Mouse (Mus musculus): Measurements from ENCODE around the gene Efcab11. TPM values are rescaled to one million over a fixed set of nuclear protein-coding genes. Genes with fewer than 3 reads are reported as not detected.

Gene Efcab11
- polyA plus RNA-seq, 1 experiment from 2014 or later, result 18.6 TPM

- H3K4me3 ChIP-seq (ENCODE audit: low read depth, low read length), result no peak overlapping the region
- ATAC-seq (ENCODE audit: insufficient read depth, low FRiP score, low TSS enrichment) (no peak), DNase-seq (ENCODE audit: low spot score) (no peak)
- H3K9me3 ChIP-seq (ENCODE audit: control insufficient read depth, low read length), result no peaks in the 10 kb centered on the region
- H3K27me3 ChIP-seq (ENCODE audit: control insufficient read depth, insufficient read depth, low read length), result no peaks in the 10 kb centered on the region
- no peak overlapping the region for H3K27ac ChIP-seq (ENCODE audit: low read depth, low read length)
- no peaks in the 10 kb centered on the region for H3K36me3 ChIP-seq (ENCODE audit: control insufficient read depth, insufficient read depth, low read length)
- H3K4me1 ChIP-seq (ENCODE audit: control insufficient read depth, insufficient read depth, low read length), result peaks cover 6% of the 10 kb centered on the region; the same call in 1 of the 2 replicates
- 49% methylated on average over 9 of the region's 9 CpGs for WGBS
- no peak overlapping the region for H3K4me2 ChIP-seq (ENCODE audit: low read depth)
- no peak overlapping the region for H3K9ac ChIP-seq (ENCODE audit: low read length)
These were observed 168.9 kb downstream of the Efcab11 start for GRCm38 (mm10) chr12:99715129-99716037.

- Histone ChIP-seq H3K4me2 (ENCODE audit: low read depth) (no peak overlapping the region), H3K4me1 (ENCODE audit: control insufficient read depth, insufficient read depth, low read length) (peaks cover 6% of the 10 kb centered on the region; the same call in 1 of the 2 replicates), H3K4me3 (ENCODE audit: low read depth, low read length) (no peak overlapping the region), H3K27ac (ENCODE audit: low read depth, low read length) (no peak overlapping the region), H3K36me3 (ENCODE audit: control insufficient read depth, insufficient read depth, low read length) (no peaks in the 10 kb centered on the region), H3K9ac (ENCODE audit: low read length) (no peak overlapping the region), H3K9me3 (ENCODE audit: control insufficient read depth, low read length) (no peaks in the 10 kb centered on the region), H3K27me3 (ENCODE audit: control insufficient read depth, insufficient read depth, low read length) (no peaks in the 10 kb centered on the region)
- ATAC-seq (ENCODE audit: insufficient read depth, low FRiP score, low TSS enrichment) (no peak), DNase-seq (ENCODE audit: low spot score) (no peak)
- WGBS, result 44% methylated on average over 5 of the region's 5 CpGs
These were observed 172.0 kb downstream of the Efcab11 start for GRCm38 (mm10) chr12:99712214-99712613.

- 90% methylated on average over 8 of the region's 8 CpGs for WGBS
- Histone ChIP-seq H3K4me1 (ENCODE audit: control insufficient read depth, insufficient read depth, low read length) (no peaks in the 10 kb centered on the region), H3K4me2 (ENCODE audit: low read depth) (no peak overlapping the region), H3K9me3 (ENCODE audit: control insufficient read depth, low read length) (no peaks in the 10 kb centered on the region), H3K4me3 (ENCODE audit: low read depth, low read length) (no peak overlapping the region), H3K36me3 (ENCODE audit: control insufficient read depth, insufficient read depth, low read length) (no peaks in the 10 kb centered on the region), H3K27me3 (ENCODE audit: control insufficient read depth, insufficient read depth, low read length) (no peaks in the 10 kb centered on the region), H3K9ac (ENCODE audit: low read length) (no peak overlapping the region), H3K27ac (ENCODE audit: low read depth, low read length) (no peak overlapping the region)
- no peak for DNase-seq (ENCODE audit: low spot score)
- ATAC-seq (ENCODE audit: insufficient read depth, low FRiP score, low TSS enrichment), result no peak
These were observed 182.0 kb downstream of the Efcab11 start for GRCm38 (mm10) chr12:99702248-99702647.

- H3K27me3 ChIP-seq (ENCODE audit: control insufficient read depth, insufficient read depth, low read length), result no peaks in the 10 kb centered on the region
- H3K4me2 ChIP-seq (ENCODE audit: low read depth), result no peak overlapping the region
- ATAC-seq (ENCODE audit: insufficient read depth, low FRiP score, low TSS enrichment) (no peak), DNase-seq (ENCODE audit: low spot score) (no peak)
- no peaks in the 10 kb centered on the region for H3K4me1 ChIP-seq (ENCODE audit: control insufficient read depth, insufficient read depth, low read length)
- H3K27ac ChIP-seq (ENCODE audit: low read depth, low read length), result no peak overlapping the region
- H3K4me3 ChIP-seq (ENCODE audit: low read depth, low read length), result no peak overlapping the region
- H3K9ac ChIP-seq (ENCODE audit: low read length), result no peak overlapping the region
- H3K36me3 ChIP-seq (ENCODE audit: control insufficient read depth, insufficient read depth, low read length), result no peaks in the 10 kb centered on the region
- 78% methylated on average over 7 of the region's 7 CpGs for WGBS
- H3K9me3 ChIP-seq (ENCODE audit: control insufficient read depth, low read length), result no peaks in the 10 kb centered on the region
These were observed 183.9 kb downstream of the Efcab11 start for GRCm38 (mm10) chr12:99700380-99700779.

- no peaks in the 10 kb centered on the region for H3K36me3 ChIP-seq (ENCODE audit: control insufficient read depth, insufficient read depth, low read length)
- no peaks in the 10 kb centered on the region for H3K4me1 ChIP-seq (ENCODE audit: control insufficient read depth, insufficient read depth, low read length)
- no peak overlapping the region for H3K9ac ChIP-seq (ENCODE audit: low read length)
- 72% methylated on average over 5 of the region's 5 CpGs for WGBS
- H3K4me3 ChIP-seq (ENCODE audit: low read depth, low read length), result no peak overlapping the region
- ATAC-seq (ENCODE audit: insufficient read depth, low FRiP score, low TSS enrichment), result no peak
- H3K27me3 ChIP-seq (ENCODE audit: control insufficient read depth, insufficient read depth, low read length), result no peaks in the 10 kb centered on the region
- H3K27ac ChIP-seq (ENCODE audit: low read depth, low read length), result no peak overlapping the region
- no peaks in the 10 kb centered on the region for H3K9me3 ChIP-seq (ENCODE audit: control insufficient read depth, low read length)
- H3K4me2 ChIP-seq (ENCODE audit: low read depth), result no peak overlapping the region
- DNase-seq (ENCODE audit: low spot score), result no peak
These were observed 184.7 kb downstream of the Efcab11 start for GRCm38 (mm10) chr12:99699379-99700023.

- Histone ChIP-seq H3K9ac (ENCODE audit: low read length) (no peak overlapping the region), H3K9me3 (ENCODE audit: control insufficient read depth, low read length) (no peaks in the 10 kb centered on the region), H3K36me3 (ENCODE audit: control insufficient read depth, insufficient read depth, low read length) (no peaks in the 10 kb centered on the region), H3K4me3 (ENCODE audit: low read depth, low read length) (no peak overlapping the region), H3K4me2 (ENCODE audit: low read depth) (no peak overlapping the region), H3K4me1 (ENCODE audit: control insufficient read depth, insufficient read depth, low read length) (no peaks in the 10 kb centered on the region), H3K27me3 (ENCODE audit: control insufficient read depth, insufficient read depth, low read length) (no peaks in the 10 kb centered on the region), H3K27ac (ENCODE audit: low read depth, low read length) (no peak overlapping the region)
- no peak for ATAC-seq (ENCODE audit: insufficient read depth, low FRiP score, low TSS enrichment)
- no peak for DNase-seq (ENCODE audit: low spot score)
- WGBS, result 97% methylated on average over 3 of the region's 3 CpGs
These were observed 190.2 kb downstream of the Efcab11 start for GRCm38 (mm10) chr12:99694066-99694465.

GRCm38 (mm10) chr12:99686418-99686992 is 197.7 kb downstream of the Efcab11 start:
- no peaks in the 10 kb centered on the region for H3K4me1 ChIP-seq (ENCODE audit: control insufficient read depth, insufficient read depth, low read length)
- H3K27me3 ChIP-seq (ENCODE audit: control insufficient read depth, insufficient read depth, low read length), result no peaks in the 10 kb centered on the region
- no peak overlapping the region for H3K4me3 ChIP-seq (ENCODE audit: low read depth, low read length)
- H3K27ac ChIP-seq (ENCODE audit: low read depth, low read length), result no peak overlapping the region
- no peak overlapping the region for H3K4me2 ChIP-seq (ENCODE audit: low read depth)
- 80% methylated on average over 6 of the region's 6 CpGs for WGBS
- no peaks in the 10 kb centered on the region for H3K9me3 ChIP-seq (ENCODE audit: control insufficient read depth, low read length)
- no peak for ATAC-seq (ENCODE audit: insufficient read depth, low FRiP score, low TSS enrichment)
- no peak for DNase-seq (ENCODE audit: low spot score)
- no peak overlapping the region for H3K9ac ChIP-seq (ENCODE audit: low read length)
- H3K36me3 ChIP-seq (ENCODE audit: control insufficient read depth, insufficient read depth, low read length), result no peaks in the 10 kb centered on the region

- ATAC-seq (ENCODE audit: insufficient read depth, low FRiP score, low TSS enrichment), result no peak
- no peaks in the 10 kb centered on the region for H3K9me3 ChIP-seq (ENCODE audit: control insufficient read depth, low read length)
- DNase-seq (ENCODE audit: low spot score), result no peak
- WGBS, result 72% methylated on average over 11 of the region's 11 CpGs
- H3K27ac ChIP-seq (ENCODE audit: low read depth, low read length), result no peak overlapping the region
- H3K27me3 ChIP-seq (ENCODE audit: control insufficient read depth, insufficient read depth, low read length), result no peaks in the 10 kb centered on the region
- no peaks in the 10 kb centered on the region for H3K4me1 ChIP-seq (ENCODE audit: control insufficient read depth, insufficient read depth, low read length)
- H3K9ac ChIP-seq (ENCODE audit: low read length), result no peak overlapping the region
- H3K4me3 ChIP-seq (ENCODE audit: low read depth, low read length), result no peak overlapping the region
- no peak overlapping the region for H3K4me2 ChIP-seq (ENCODE audit: low read depth)
- no peaks in the 10 kb centered on the region for H3K36me3 ChIP-seq (ENCODE audit: control insufficient read depth, insufficient read depth, low read length)
These were observed 198.7 kb downstream of the Efcab11 start for GRCm38 (mm10) chr12:99685451-99686100.

Measured in neural tube, embryonic 11.5 days (tissue).